Mouse (Mus musculus) stomach, embryonic 15.5 days (tissue): ENCODE measurements around the gene Foxn3. TPM values are rescaled to one million over a fixed set of nuclear protein-coding genes. Genes with fewer than 3 reads are reported as not detected.
"Not testable (repeated sequence)": the region's sequence is repeated elsewhere in the genome, so short reads cannot be mapped to it uniquely, and the experiment has no call there.

ENCODE experiments used
- ATAC-seq: fragments of 200-750 bp; cut with Nextera tagmentation; 2 replicates; pipeline ENCODE4 v1.8.0; 2017; ENCODE audit warnings: low read depth, moderate number of reproducible peaks, moderate TSS enrichment; ENCODE audit not compliant: insufficient read depth, low FRiP score
- H3K27ac ChIP-seq: fragments of 300-500 bp; sonication (generic); 2 replicates; pipeline ENCODE4 v1.5.1; 2015; ENCODE audit warnings: mild to moderate bottlenecking, inconsistent platforms
- H3K27me3 ChIP-seq: fragments of 300-500 bp; sonication (generic); replicated peaks from 2 replicates; pipeline ENCODE4 v1.6.1; 2015; ENCODE audit warnings: inconsistent platforms
- H3K36me3 ChIP-seq: fragments of 300-500 bp; sonication (generic); 2 replicates; pipeline ENCODE4 v1.6.1; 2015; ENCODE audit warnings: inconsistent platforms
- H3K4me1 ChIP-seq: fragments of 300-500 bp; sonication (generic); 2 replicates; pipeline ENCODE4 v1.6.1; 2015; ENCODE audit warnings: inconsistent platforms
- H3K4me2 ChIP-seq: fragments of 300-500 bp; sonication (generic); 2 replicates; pipeline ENCODE4 v1.6.1; 2015; ENCODE audit warnings: mild to moderate bottlenecking, inconsistent platforms
- H3K4me3 ChIP-seq: fragments of 300-500 bp; sonication (generic); replicated peaks from 2 replicates; pipeline ENCODE4 v1.5.1; 2015; ENCODE audit warnings: inconsistent platforms
- H3K9ac ChIP-seq: fragments of 300-500 bp; sonication (generic); 2 replicates; pipeline ENCODE4 v1.6.1; 2015; ENCODE audit warnings: inconsistent platforms
- H3K9me3 ChIP-seq: fragments of 300-500 bp; sonication (generic); 2 replicates; pipeline ENCODE4 v1.6.1; 2016; ENCODE audit warnings: inconsistent platforms
- WGBS: fragments of 180-500 bp; shearing (Covaris S2); methylation state at CpG from one replicate; pipeline ENCODE4 v1.1.7; 2015; 5-methylcytosine and 5-hydroxymethylcytosine counted together
- polyA plus RNA-seq: library from polyadenylated mRNA; unstranded; fragments of >200 nt; fragmentation: Nextera tagmentation; extraction: Ambion mirVana; gene quantifications from 2 replicates; pipeline ENCODE4 v1.2.1, GENCODE M21; 2015

Gene Foxn3
- polyA plus RNA-seq, 1 experiment from 2014 or later, result 58.0 TPM

GRCm38 (mm10) chr12:99213218-99213617, 350.2 kb downstream of the Foxn3 start:
- Histone ChIP-seq H3K9ac (no peak overlapping the region), H3K9me3 (no peaks in the 10 kb centered on the region), H3K36me3 (no peaks in the 10 kb centered on the region), H3K27me3 (no peaks in the 10 kb centered on the region), H3K4me2 (no peak overlapping the region), H3K4me3 (no peak overlapping the region), H3K4me1 (peaks cover 14% of the 10 kb centered on the region; the same call in 1 of the 2 replicates), H3K27ac (no peak overlapping the region)
- ATAC-seq, result no peak
- WGBS, result 91% methylated on average over 12 of the region's 12 CpGs

- Histone ChIP-seq H3K27me3 (no peaks in the 10 kb centered on the region), H3K36me3 (no peaks in the 10 kb centered on the region), H3K27ac (no peak overlapping the region), H3K4me3 (no peak overlapping the region), H3K9ac (no peak overlapping the region), H3K9me3 (no peaks in the 10 kb centered on the region), H3K4me2 (no peak overlapping the region), H3K4me1 (no peaks in the 10 kb centered on the region)
- 83% methylated on average over 8 of the region's 8 CpGs for WGBS
- no peak for ATAC-seq
Observed at GRCm38 (mm10) chr12:99209801-99210200, 353.6 kb downstream of the Foxn3 start.

GRCm38 (mm10) chr12:99208251-99208650, 355.1 kb downstream of the Foxn3 start:
- H3K4me2 ChIP-seq, result no peak overlapping the region
- ATAC-seq, result no peak
- H3K27ac ChIP-seq, result no peak overlapping the region
- 78% methylated on average over 9 of the region's 9 CpGs for WGBS
- H3K9ac ChIP-seq, result no peak overlapping the region
- H3K9me3 ChIP-seq, result no peaks in the 10 kb centered on the region
- H3K4me1 ChIP-seq, result no peaks in the 10 kb centered on the region
- no peaks in the 10 kb centered on the region for H3K36me3 ChIP-seq
- H3K27me3 ChIP-seq, result no peaks in the 10 kb centered on the region
- H3K4me3 ChIP-seq, result no peak overlapping the region

- Histone ChIP-seq H3K27me3 (no peaks in the 10 kb centered on the region), H3K9ac (no peak overlapping the region), H3K4me1 (no peaks in the 10 kb centered on the region), H3K4me3 (no peak overlapping the region), H3K36me3 (no peaks in the 10 kb centered on the region), H3K27ac (no peak overlapping the region), H3K9me3 (no peaks in the 10 kb centered on the region), H3K4me2 (no peak overlapping the region)
- ATAC-seq, result no peak; the same call in 1 of the 2 replicates
- WGBS, result 67% methylated on average over 15 of the region's 15 CpGs
Observed at GRCm38 (mm10) chr12:99207014-99207612, 356.3 kb downstream of the Foxn3 start.

- ATAC-seq, result no peak
Observed at GRCm38 (mm10) chr12:99205734-99206133, 357.6 kb downstream of the Foxn3 start.

GRCm38 (mm10) chr12:99199124-99199483, 364.3 kb downstream of the Foxn3 start:
- H3K9me3 ChIP-seq, result no peaks in the 10 kb centered on the region
- no peak overlapping the region for H3K4me2 ChIP-seq
- H3K36me3 ChIP-seq, result no peaks in the 10 kb centered on the region
- H3K27me3 ChIP-seq, result no peaks in the 10 kb centered on the region
- no peak overlapping the region for H3K27ac ChIP-seq
- H3K9ac ChIP-seq, result no peak overlapping the region
- ATAC-seq, result no peak
- 74% methylated on average over 5 of the region's 5 CpGs for WGBS
- no peaks in the 10 kb centered on the region for H3K4me1 ChIP-seq
- H3K4me3 ChIP-seq, result no peak overlapping the region

More at GRCm38 (mm10) chr12:99205734-99206133, 357.6 kb downstream of the Foxn3 start:
- H3K27ac ChIP-seq, result no peak overlapping the region
- no peaks in the 10 kb centered on the region for H3K4me1 ChIP-seq
- H3K4me2 ChIP-seq, result no peak overlapping the region
- H3K4me3 ChIP-seq, result no peak overlapping the region
- no peaks in the 10 kb centered on the region for H3K27me3 ChIP-seq
- no peak overlapping the region for H3K9ac ChIP-seq
- 87% methylated on average over 8 of the region's 8 CpGs for WGBS
- H3K9me3 ChIP-seq, result no peaks in the 10 kb centered on the region
- no peaks in the 10 kb centered on the region for H3K36me3 ChIP-seq

GRCm38 (mm10) chr12:99198428-99199123, 364.8 kb downstream of the Foxn3 start:
- Histone ChIP-seq H3K4me1 (no peaks in the 10 kb centered on the region), H3K27ac (no peak overlapping the region), H3K4me2 (no peak overlapping the region), H3K36me3 (no peaks in the 10 kb centered on the region), H3K9ac (no peak overlapping the region), H3K4me3 (no peak overlapping the region), H3K9me3 (no peaks in the 10 kb centered on the region), H3K27me3 (no peaks in the 10 kb centered on the region)
- WGBS, result 82% methylated on average over 12 of the region's 12 CpGs
- no peak for ATAC-seq

GRCm38 (mm10) chr12:99197031-99197430, 366.4 kb downstream of the Foxn3 start:
- H3K9ac ChIP-seq, result no peak overlapping the region
- 87% methylated on average over 7 of the region's 7 CpGs for WGBS

GRCm38 (mm10) chr12:99195655-99196054, 367.7 kb downstream of the Foxn3 start:
- H3K9me3 ChIP-seq, result no peaks in the 10 kb centered on the region
- no peak overlapping the region for H3K27ac ChIP-seq
- no peak for ATAC-seq
- WGBS, result 79% methylated on average over 5 of the region's 5 CpGs
- no peak overlapping the region for H3K4me3 ChIP-seq
- H3K36me3 ChIP-seq, result no peaks in the 10 kb centered on the region
- H3K27me3 ChIP-seq, result no peaks in the 10 kb centered on the region
- no peaks in the 10 kb centered on the region for H3K4me1 ChIP-seq
- H3K4me2 ChIP-seq, result no peak overlapping the region
- no peak overlapping the region for H3K9ac ChIP-seq

More at GRCm38 (mm10) chr12:99197031-99197430, 366.4 kb downstream of the Foxn3 start:
- Histone ChIP-seq H3K9me3 (no peaks in the 10 kb centered on the region), H3K27ac (no peak overlapping the region), H3K27me3 (no peaks in the 10 kb centered on the region), H3K4me3 (no peak overlapping the region), H3K36me3 (no peaks in the 10 kb centered on the region), H3K4me2 (no peak overlapping the region), H3K4me1 (no peaks in the 10 kb centered on the region)
- no peak for ATAC-seq

GRCm38 (mm10) chr12:99194120-99194519, 369.3 kb downstream of the Foxn3 start:
- H3K9me3 ChIP-seq, H3K27ac ChIP-seq, H3K27me3 ChIP-seq, H3K4me1 ChIP-seq, H3K4me2 ChIP-seq, H3K36me3 ChIP-seq, ATAC-seq, H3K4me3 ChIP-seq, H3K9ac ChIP-seq: not testable (repeated sequence)
- 91% methylated on average over 17 of the region's 17 CpGs for WGBS

GRCm38 (mm10) chr12:99187671-99188070, 375.7 kb downstream of the Foxn3 start:
- ATAC-seq, result no peak
- Histone ChIP-seq H3K27ac (no peak overlapping the region), H3K4me2 (no peak overlapping the region), H3K9me3 (no peaks in the 10 kb centered on the region), H3K4me3 (no peak overlapping the region), H3K36me3 (no peaks in the 10 kb centered on the region), H3K4me1 (no peaks in the 10 kb centered on the region), H3K9ac (no peak overlapping the region), H3K27me3 (no peaks in the 10 kb centered on the region)
- WGBS, result 98% methylated on average over 4 of the region's 4 CpGs

- ATAC-seq, result no peak
- no peak overlapping the region for H3K9ac ChIP-seq
- no peaks in the 10 kb centered on the region for H3K36me3 ChIP-seq
- WGBS, result 58% methylated on average over 4 of the region's 4 CpGs
- no peaks in the 10 kb centered on the region for H3K4me1 ChIP-seq
- H3K27me3 ChIP-seq, result no peaks in the 10 kb centered on the region
- no peaks in the 10 kb centered on the region for H3K9me3 ChIP-seq
- H3K4me3 ChIP-seq, result no peak overlapping the region
- no peak overlapping the region for H3K4me2 ChIP-seq
- H3K27ac ChIP-seq, result no peak overlapping the region
Observed at GRCm38 (mm10) chr12:99186239-99186638, 377.1 kb downstream of the Foxn3 start.
